Mouse (Mus musculus) splenic B cell, adult 2 months (primary cell): ENCODE results near the gene Fam174a.

Experiments used
- DNase-seq: peaks from one replicate; pipeline ENCODE4 v3.0.0-alpha.2; 2011; ENCODE audit warnings: low read depth, low spot score
- H3K27me3 ChIP-seq: 2 replicates; pipeline ENCODE4 v1.6.1; 2012; ENCODE audit warnings: mild to moderate bottlenecking, low read length, moderate library complexity, mixed read lengths; ENCODE audit not compliant: control insufficient read depth, poor library complexity, insufficient read depth, severe bottlenecking
- H3K36me3 ChIP-seq: 2 replicates; pipeline ENCODE4 v1.6.1; 2012; ENCODE audit warnings: mild to moderate bottlenecking, low read length, moderate library complexity, mixed read lengths; ENCODE audit not compliant: control insufficient read depth, poor library complexity, insufficient read depth, severe bottlenecking

Fam174a gene

DNA sequence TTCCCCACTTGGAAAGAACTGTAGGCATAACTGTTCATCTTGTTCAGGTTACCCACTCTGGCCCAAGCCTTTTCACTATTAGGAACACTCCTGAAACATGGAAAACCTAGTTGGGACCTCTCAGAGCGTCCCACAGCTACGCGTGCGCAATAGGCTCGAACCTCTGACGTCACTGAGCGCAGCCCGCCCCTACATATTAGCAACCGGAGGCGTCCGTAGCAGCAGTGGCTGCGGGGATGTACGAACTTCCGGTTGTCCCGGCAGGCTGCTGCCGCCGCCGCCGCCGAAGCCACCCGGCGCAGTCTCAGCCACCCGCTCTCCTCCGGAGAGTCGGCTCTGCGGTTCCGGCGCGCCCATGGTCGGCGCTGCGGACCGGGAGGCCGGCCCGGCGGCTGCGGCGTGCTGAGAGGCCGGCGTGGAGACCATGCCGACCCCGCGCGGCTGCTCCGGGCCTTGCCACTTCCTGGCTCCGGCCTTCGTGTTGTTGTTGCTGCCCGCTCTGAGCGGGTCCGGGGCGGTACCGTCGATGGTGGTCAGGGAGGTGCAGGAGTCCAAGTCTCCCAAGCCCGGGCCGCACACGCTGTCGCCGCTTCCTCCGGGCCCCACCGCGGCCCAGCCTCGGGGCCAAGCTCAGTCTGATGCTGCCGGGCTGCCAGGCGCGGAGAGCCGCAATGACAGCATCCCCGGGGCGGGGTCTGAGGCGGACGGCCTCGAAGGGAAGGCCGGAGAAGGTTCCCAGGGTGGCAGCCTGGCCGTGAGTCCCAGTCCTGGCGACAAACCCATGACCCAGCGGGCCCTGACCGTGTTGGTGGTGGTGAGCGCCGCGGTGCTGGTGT is at the start of gene Fam174a:
Fam174a (plus strand) TSS at position 231 of the 836 bp plus-strand sequence.
- DNase-seq = peak; percentile 94
- H3K36me3 ChIP-seq = no peaks in the 10 kb centered on the region
- no peaks in the 10 kb centered on the region for H3K27me3 ChIP-seq

DNA sequence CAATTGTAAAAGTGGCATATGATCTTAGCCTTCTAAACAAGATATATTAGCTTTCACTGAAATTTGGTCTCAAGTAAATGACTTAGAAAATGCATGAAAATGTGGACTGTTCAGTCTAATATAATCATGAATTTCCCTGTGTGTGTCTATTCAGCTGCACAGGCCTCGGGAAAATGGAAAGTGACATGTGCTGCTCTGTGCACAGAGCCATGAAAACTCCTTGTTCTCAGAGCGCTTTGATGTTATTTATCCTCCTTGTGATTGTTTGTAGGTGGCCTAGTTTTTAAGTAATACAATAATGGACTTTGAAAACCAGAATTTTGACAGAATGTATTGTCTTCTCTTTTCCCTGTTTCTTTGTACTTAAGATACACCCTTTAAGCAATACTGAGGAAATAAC is 49.6 kb upstream of the Fam174a start:
- Histone ChIP-seq H3K36me3 (no peaks in the 10 kb centered on the region), H3K27me3 (no peaks in the 10 kb centered on the region)
- DNase-seq = no peak

DNA sequence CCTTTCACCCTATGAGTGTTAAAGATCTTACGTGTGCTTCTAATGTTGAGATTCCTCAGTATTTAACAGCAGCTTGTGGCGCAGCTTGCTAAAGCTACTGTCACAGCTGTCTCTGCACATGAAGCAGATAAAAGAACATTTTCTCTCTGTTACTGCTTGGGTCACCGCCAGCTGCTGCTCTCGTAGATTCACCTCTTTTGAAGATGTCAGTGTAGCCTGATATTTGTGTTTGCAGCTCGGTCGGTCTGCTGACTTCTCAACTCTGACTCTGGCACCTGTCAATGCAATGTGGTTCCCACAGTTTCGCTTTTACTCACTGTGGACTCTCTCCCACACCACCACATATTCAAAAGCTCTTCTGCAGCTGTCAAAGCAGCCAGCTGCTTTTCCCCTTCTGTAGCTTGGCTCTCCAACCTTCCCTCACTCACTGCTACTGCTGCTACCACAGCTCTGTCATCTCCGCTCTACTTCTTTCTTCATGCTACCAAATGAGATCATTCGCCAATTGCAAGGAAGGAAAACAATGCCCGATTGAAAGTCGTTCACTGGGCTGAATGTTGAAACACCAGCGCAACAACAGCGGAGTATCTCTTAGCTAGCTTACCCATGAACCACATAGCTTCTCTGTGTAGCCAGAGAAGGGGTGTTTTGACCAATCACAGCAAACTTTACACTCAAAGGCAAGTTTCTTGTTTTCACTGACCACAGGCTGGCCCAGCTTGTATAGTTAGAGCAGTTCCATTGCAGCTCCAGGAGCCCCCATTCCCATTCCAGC is 45.3 kb upstream of the Fam174a start:
- DNase-seq = peak; percentile 43
- H3K27me3 ChIP-seq = no peaks in the 10 kb centered on the region
- H3K36me3 ChIP-seq = no peaks in the 10 kb centered on the region

DNA sequence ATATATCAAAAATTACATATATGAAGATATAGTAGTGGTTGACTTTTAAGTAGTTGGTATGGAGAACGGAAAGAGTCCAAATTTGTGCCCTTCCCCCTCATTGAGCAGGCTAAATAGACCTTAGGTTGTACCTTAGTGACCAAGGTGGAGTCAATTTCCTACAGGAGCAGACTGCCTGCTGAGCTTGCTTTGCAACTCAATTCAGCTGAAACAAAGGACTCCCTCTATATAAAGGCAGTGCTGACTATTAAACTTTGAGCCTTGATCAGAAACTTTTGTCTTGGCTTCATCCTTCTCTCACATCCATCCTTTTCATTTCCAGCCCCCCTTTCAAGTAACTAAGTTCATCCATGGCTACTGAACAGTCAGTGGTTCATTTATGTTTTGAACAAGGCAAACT is 40.1 kb upstream of the Fam174a start:
- H3K27me3 ChIP-seq = no peaks in the 10 kb centered on the region
- DNase-seq = no peak
- H3K36me3 ChIP-seq = no peaks in the 10 kb centered on the region

DNA sequence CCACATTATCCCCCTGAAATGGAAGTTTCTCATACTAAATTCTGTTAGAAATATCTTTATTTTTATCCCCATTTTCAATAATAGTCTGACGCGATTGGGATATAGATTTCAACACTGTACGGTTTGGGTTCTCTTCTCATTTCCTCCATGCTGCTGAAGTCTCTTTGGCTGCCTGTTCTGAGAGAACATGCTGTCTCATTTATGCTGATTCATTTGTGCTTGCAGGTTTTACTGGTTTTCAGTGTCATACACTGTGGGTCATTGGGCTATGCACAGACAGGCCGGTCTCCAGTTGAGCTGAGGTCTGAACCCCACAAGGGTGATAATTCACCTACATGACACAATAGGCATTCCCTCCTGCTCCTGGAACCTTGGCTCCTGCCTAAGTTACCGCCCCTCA is 5.1 kb upstream of the Fam174a start:
- DNase-seq = no peak
- H3K36me3 ChIP-seq = no peaks in the 10 kb centered on the region

DNA sequence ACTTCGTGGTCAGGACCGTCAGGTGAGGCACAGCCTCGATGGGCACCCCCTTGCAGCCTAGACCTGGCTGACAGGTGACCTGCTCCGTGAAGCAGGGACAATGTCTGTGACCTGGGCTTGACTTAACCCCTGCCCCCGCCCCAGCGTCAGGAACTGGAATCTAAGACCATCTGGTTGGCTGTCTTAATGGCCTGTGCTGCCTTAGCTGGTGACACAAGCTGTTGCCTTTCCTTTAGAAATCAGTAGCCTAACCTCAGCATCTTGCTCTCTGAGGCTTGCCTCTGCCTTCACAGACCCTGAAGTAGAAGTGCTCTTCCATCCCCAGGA is 769 bp downstream of the Fam174a start:
- DNase-seq = no peak
- Histone ChIP-seq H3K36me3 (no peaks in the 10 kb centered on the region), H3K27me3 (no peaks in the 10 kb centered on the region)

More for the DNA sequence above, 5.1 kb upstream of the Fam174a start:
- H3K27me3 ChIP-seq = no peaks in the 10 kb centered on the region

DNA sequence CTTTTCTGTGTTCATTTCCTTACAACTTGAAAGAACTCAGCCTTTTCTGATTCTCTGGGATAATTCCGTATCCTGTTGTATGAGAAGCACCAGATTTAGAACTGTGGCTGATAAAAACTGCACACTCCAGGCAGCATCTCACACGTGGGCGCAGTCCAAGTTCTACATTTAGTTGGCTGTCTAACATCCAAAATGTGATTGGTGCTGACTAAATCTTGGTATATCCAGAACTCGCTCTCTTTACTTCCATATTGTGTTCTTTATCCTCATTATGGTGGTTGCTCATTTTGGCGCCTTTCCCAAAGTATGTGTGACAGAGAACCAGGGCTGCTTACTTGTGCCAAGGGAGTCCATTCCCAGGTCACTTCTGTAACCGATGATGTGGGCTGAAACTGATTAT is 2.6 kb downstream of the Fam174a start:
- no peaks in the 10 kb centered on the region for H3K36me3 ChIP-seq
- no peaks in the 10 kb centered on the region for H3K27me3 ChIP-seq
- no peak for DNase-seq

DNA sequence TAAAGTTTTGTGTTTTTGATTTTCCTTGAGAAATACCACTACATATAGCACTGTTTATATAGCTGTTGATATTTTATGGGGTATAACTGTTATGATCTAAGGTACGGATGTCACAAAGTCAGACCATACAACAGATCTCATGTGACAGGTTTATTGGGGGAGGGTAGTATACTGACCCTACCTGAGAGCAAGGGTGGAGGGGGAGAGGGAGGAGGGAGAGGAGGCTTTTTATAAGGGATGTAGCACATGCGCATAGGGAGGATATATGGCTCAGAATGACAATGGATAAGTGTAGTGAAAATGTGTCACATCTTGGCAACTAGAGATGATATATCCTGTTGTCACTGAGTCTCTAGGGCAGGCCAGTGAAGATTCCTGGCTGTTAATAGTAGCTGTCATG is 8.8 kb downstream of the Fam174a start:
- DNase-seq = no peak
- Histone ChIP-seq H3K36me3 (0 out of 2 replicates have a peak, but pooled peaks cover 6% of the 10 kb centered on the region), H3K27me3 (no peaks in the 10 kb centered on the region)

DNA sequence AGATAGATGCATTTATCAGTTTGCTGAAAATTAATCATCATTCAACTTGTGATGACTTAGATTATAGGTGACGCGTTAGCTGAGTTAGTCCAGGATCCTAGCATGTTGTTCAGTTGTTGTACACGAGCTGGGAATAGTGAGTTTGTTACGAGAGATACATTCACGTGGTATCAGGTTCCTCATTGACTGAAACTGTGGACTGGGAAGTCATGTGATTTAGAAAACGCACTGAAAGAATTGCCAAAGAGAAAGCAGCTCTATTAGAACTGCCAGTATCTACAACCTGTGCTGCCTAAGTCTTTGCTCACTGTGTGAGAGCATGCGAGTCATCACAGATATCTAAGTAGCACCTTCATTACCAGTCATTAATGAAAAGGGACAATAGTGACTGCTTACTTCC is 9.6 kb downstream of the Fam174a start:
- Histone ChIP-seq H3K36me3 (0 out of 2 replicates have a peak, but pooled peaks cover 8% of the 10 kb centered on the region), H3K27me3 (no peaks in the 10 kb centered on the region)
- peak; percentile 48 for DNase-seq

DNA sequence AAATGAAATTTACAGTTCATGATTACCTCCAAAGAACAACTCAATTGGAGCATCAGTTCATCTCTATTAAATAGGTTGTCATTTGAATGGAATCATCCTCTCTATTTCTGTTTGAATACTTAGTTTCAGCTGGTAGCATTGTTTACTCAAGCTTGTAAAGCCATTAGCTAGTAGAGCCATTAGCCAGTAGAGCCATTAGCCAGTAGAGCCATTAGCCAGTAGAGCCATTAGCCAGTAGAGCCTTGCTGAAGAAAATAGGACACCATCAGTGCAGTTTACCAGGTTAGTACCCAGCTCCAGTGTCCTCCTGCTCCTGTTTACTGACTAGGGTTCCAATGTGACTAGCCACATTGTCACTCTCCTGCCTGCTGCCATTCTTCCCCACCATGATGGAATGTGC is 13.4 kb downstream of the Fam174a start:
- H3K36me3 ChIP-seq = 0 out of 2 replicates have a peak, but pooled peaks cover 9% of the 10 kb centered on the region
- no peak for DNase-seq

DNA sequence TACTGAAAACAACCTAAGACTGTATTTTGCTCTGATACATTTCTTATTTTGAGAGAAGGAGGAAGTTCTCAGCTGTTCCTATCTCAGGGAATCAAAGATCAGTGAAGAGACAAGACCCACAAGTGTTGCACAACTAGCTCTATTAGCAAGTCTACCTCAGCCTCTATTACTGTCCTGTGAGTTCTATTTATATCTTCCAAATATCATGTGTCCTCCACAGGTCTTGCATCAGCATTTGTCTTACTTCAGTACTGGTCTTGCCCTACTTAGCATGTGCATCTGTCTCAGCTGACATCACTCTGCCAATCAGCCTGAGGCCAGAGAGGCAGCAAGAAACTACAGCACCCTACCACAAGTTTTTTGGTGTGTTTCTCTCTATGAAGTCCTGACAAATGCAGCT is 26.2 kb downstream of the Fam174a start:
- Histone ChIP-seq H3K27me3 (no peaks in the 10 kb centered on the region), H3K36me3 (no peaks in the 10 kb centered on the region)
- DNase-seq = no peak

More for the DNA sequence above, 13.4 kb downstream of the Fam174a start:
- H3K27me3 ChIP-seq = no peaks in the 10 kb centered on the region

DNA sequence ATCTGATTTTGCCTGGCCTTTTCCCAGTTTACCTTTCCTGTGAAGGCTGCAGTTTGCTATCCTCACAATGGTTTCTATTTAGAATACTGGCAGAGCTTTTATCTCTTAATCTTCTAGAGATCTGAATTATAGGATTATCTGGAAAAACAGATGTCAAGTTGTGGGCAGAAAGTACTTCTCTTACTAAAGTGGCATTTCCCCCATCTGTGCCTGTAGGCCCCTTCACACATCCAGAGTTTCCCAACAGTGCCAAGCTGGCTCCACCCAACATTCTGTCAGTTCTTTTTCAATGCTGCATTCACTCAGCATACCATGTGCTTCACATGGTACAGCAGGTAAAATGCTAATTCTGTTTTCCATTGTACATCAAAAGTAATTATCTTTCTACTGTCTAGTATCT is 28.8 kb downstream of the Fam174a start:
- H3K27me3 ChIP-seq = no peaks in the 10 kb centered on the region
- DNase-seq = no peak
- H3K36me3 ChIP-seq = no peaks in the 10 kb centered on the region

DNA sequence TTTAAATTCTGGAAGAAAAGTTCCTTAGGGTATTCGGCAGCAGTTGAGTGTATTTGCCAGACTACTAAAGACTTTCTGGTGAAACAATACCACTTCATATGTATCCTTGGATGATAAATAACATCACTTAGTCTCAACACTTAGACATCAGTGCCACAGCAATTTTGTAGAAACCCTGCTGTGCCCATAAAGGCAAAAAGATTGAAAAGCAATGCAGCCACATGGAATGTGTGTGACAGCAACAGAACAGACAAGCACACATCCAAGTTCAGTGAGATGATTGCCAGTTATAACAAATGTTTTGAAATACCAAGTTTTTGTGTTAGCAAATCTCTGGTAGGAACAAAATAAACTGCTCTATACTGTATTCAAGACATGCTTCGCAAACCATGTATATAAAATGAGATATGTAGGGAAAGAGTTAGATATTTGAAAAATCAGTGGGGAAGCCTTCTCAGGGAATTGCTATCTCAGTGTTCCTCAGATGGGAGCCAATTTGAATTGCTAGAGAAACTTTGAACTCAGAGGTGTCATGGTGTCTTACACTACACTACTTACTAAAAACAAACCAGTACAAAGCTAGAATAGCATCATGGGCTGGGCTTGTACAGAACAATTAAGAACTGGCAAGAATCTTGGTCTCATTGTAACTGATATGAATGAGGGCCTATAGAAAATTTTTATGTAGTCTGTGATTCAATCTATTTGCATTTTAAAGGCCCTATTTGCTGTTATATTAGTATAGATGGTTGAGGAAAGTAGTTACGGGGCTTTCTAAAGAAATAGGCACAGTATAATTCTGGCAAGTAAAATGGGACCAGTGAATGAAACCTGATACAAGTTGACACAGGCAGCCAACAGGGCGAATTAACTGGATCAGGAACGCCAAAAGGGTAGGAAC is 30.4 kb downstream of the Fam174a start:
- Histone ChIP-seq H3K27me3 (no peaks in the 10 kb centered on the region), H3K36me3 (no peaks in the 10 kb centered on the region)
- DNase-seq = no peak

DNA sequence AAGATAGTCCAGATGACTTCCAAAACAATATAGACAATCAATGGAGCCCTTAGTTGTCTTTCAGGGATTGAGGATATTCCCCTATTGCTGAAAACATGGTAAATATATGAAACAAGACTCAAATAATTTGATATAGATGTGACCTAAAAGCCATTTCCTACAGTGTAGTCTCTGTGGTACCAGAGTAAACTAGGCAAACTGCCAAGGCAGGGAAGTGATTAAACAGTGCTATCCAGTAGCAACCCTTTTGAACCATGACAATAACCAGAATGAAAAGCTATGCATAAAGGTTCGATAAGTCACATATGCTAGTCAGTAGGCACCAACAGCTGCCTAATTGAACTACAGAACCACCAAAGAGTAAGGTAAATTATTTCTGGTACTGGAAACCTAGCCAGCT is 40.7 kb downstream of the Fam174a start:
- Histone ChIP-seq H3K36me3 (no peaks in the 10 kb centered on the region), H3K27me3 (no peaks in the 10 kb centered on the region)
- no peak for DNase-seq
